Mouse (Mus musculus): ENCODE results near the gene Emc7. TPM values are rescaled to one million over a fixed set of nuclear protein-coding genes. Genes with fewer than 3 reads are reported as not detected.
A peak's percentile ranks its signal among the peaks of the same experiment; 100 is the strongest.

The Emc7 gene
- total and polyA plus RNA-seq, 3 experiments, result 1.8 to 15.0 (median 11.9) TPM

- DNase-seq (ENCODE audit: low spot score), result peak; percentile 86
- no peaks in the 10 kb centered on the region for H3K27me3 ChIP-seq (ENCODE audit: insufficient read depth, low read length)
- no peak for TF ChIP-seq GATA2 (IDR thresholded peaks at IDR 0.05; ENCODE audit: borderline replicate concordance, low read depth, low read length)
- no peak for TF ChIP-seq TAL1 (conservative IDR thresholded peaks at IDR 0.05; ENCODE audit: low read depth, low read length)
- no peak for TF ChIP-seq GATA1 (IDR thresholded peaks at IDR 0.05; ENCODE audit: borderline replicate concordance, low read length)
- no peak for TF ChIP-seq POLR2AphosphoS5 (IDR thresholded peaks at IDR 0.05; ENCODE audit: insufficient replicate concordance, low read depth, low read length)
- no peak for TF ChIP-seq CTCF (IDR thresholded peaks at IDR 0.05; ENCODE audit: low read depth, low read length)
- ATAC-seq (ENCODE audit: extremely low read depth, insufficient number of reproducible peaks, low FRiP score, poor library complexity, severe bottlenecking), result peak; percentile 64
- H3K4me3 ChIP-seq (ENCODE audit: low read depth, low read length), result peak within 1 kb of the TSS; percentile 78
- H3K4me1 ChIP-seq (ENCODE audit: insufficient read depth, low read depth, low read length), result peaks cover 38% of the 10 kb centered on the region
- no peaks in the 10 kb centered on the region for H3K9me3 ChIP-seq (replicated peaks)
- peaks cover 7% of the 10 kb centered on the region for H3K36me3 ChIP-seq (replicated peaks)
These were observed 38.2 kb downstream of the Emc7 start, which contains the start of gene Aven for GRCm38 (mm10) chr2:112492856-112493538. Gene Aven, plus strand, starts transcription at chr2:112492964.

- H3K4me3 ChIP-seq (ENCODE audit: low read depth, low read length), result peak overlapping the region; percentile 78
- DNase-seq (ENCODE audit: low spot score), result no peak
- peaks cover 8% of the 10 kb centered on the region for H3K36me3 ChIP-seq (replicated peaks)
- ATAC-seq (ENCODE audit: extremely low read depth, insufficient number of reproducible peaks, low FRiP score, poor library complexity, severe bottlenecking), result no peak; the same call in 1 of the 2 replicates
- TF ChIP-seq GATA2 (IDR thresholded peaks at IDR 0.05; ENCODE audit: borderline replicate concordance, low read depth, low read length), result no peak
- no peak for TF ChIP-seq TAL1 (conservative IDR thresholded peaks at IDR 0.05; ENCODE audit: low read depth, low read length)
- no peak for TF ChIP-seq POLR2AphosphoS5 (IDR thresholded peaks at IDR 0.05; ENCODE audit: insufficient replicate concordance, low read depth, low read length)
- no peaks in the 10 kb centered on the region for H3K9me3 ChIP-seq (replicated peaks)
- H3K4me1 ChIP-seq (ENCODE audit: insufficient read depth, low read depth, low read length), result peaks cover 42% of the 10 kb centered on the region
- H3K27me3 ChIP-seq (ENCODE audit: insufficient read depth, low read length), result no peaks in the 10 kb centered on the region
These were observed 38.9 kb downstream of the Emc7 start for GRCm38 (mm10) chr2:112493539-112494260.

GRCm38 (mm10) chr2:112497851-112498250 is 43.1 kb downstream of the Emc7 start:
- H3K4me1 ChIP-seq (ENCODE audit: insufficient read depth, low read depth, low read length), result peaks cover 51% of the 10 kb centered on the region
- TF ChIP-seq GATA1 (IDR thresholded peaks at IDR 0.05; ENCODE audit: borderline replicate concordance, low read length), result no peak
- ATAC-seq (ENCODE audit: extremely low read depth, insufficient number of reproducible peaks, low FRiP score, poor library complexity, severe bottlenecking), result no peak
- no peak overlapping the region for H3K4me3 ChIP-seq (ENCODE audit: low read depth, low read length)
- peaks cover 15% of the 10 kb centered on the region for H3K36me3 ChIP-seq (replicated peaks)
- DNase-seq (ENCODE audit: low spot score), result no peak
- no peaks in the 10 kb centered on the region for H3K9me3 ChIP-seq (replicated peaks)
- no peaks in the 10 kb centered on the region for H3K27me3 ChIP-seq (ENCODE audit: insufficient read depth, low read length)

- peaks cover 57% of the 10 kb centered on the region for H3K4me1 ChIP-seq (ENCODE audit: insufficient read depth, low read depth, low read length)
- H3K9me3 ChIP-seq (replicated peaks), result no peaks in the 10 kb centered on the region
- TF ChIP-seq GATA2 (IDR thresholded peaks at IDR 0.05; ENCODE audit: borderline replicate concordance, low read depth, low read length) (no peak), TAL1 (conservative IDR thresholded peaks at IDR 0.05; ENCODE audit: low read depth, low read length) (no peak), GATA1 (IDR thresholded peaks at IDR 0.05; ENCODE audit: borderline replicate concordance, low read length) (no peak), CTCF (IDR thresholded peaks at IDR 0.05; ENCODE audit: low read depth, low read length) (no peak), POLR2AphosphoS5 (IDR thresholded peaks at IDR 0.05; ENCODE audit: insufficient replicate concordance, low read depth, low read length) (no peak)
- peak overlapping the region; percentile 33; the same call in 1 of the 2 replicates for H3K4me3 ChIP-seq (ENCODE audit: low read depth, low read length)
- DNase-seq (ENCODE audit: low spot score) (peak; percentile 66), ATAC-seq (ENCODE audit: extremely low read depth, insufficient number of reproducible peaks, low FRiP score, poor library complexity, severe bottlenecking) (peak; percentile 95)
- no peaks in the 10 kb centered on the region for H3K27me3 ChIP-seq (ENCODE audit: insufficient read depth, low read length)
- peaks cover 27% of the 10 kb centered on the region for H3K36me3 ChIP-seq (replicated peaks)
These were observed 46.4 kb downstream of the Emc7 start for GRCm38 (mm10) chr2:112501209-112501608.

- Histone ChIP-seq H3K4me1 (ENCODE audit: insufficient read depth, low read depth, low read length) (peaks cover 66% of the 10 kb centered on the region), H3K27me3 (ENCODE audit: insufficient read depth, low read length) (no peaks in the 10 kb centered on the region), H3K36me3 (replicated peaks) (peaks cover 19% of the 10 kb centered on the region), H3K9me3 (replicated peaks) (no peaks in the 10 kb centered on the region), H3K4me3 (ENCODE audit: low read depth, low read length) (no peak overlapping the region)
- DNase-seq (ENCODE audit: low spot score) (no peak), ATAC-seq (ENCODE audit: extremely low read depth, insufficient number of reproducible peaks, low FRiP score, poor library complexity, severe bottlenecking) (no peak)
- TF ChIP-seq GATA2 (IDR thresholded peaks at IDR 0.05; ENCODE audit: borderline replicate concordance, low read depth, low read length) (no peak), TAL1 (conservative IDR thresholded peaks at IDR 0.05; ENCODE audit: low read depth, low read length) (no peak), CTCF (IDR thresholded peaks at IDR 0.05; ENCODE audit: low read depth, low read length) (no peak), GATA1 (IDR thresholded peaks at IDR 0.05; ENCODE audit: borderline replicate concordance, low read length) (no peak), POLR2AphosphoS5 (IDR thresholded peaks at IDR 0.05; ENCODE audit: insufficient replicate concordance, low read depth, low read length) (no peak)
These were observed 49.2 kb downstream of the Emc7 start for GRCm38 (mm10) chr2:112503978-112504377.

GRCm38 (mm10) chr2:112506841-112507435 is 52.1 kb downstream of the Emc7 start:
- DNase-seq (ENCODE audit: low spot score) (no peak), ATAC-seq (ENCODE audit: extremely low read depth, insufficient number of reproducible peaks, low FRiP score, poor library complexity, severe bottlenecking) (no peak)
- no peak for TF ChIP-seq GATA2 (IDR thresholded peaks at IDR 0.05; ENCODE audit: borderline replicate concordance, low read depth, low read length)
- TF ChIP-seq CTCF (IDR thresholded peaks at IDR 0.05; ENCODE audit: low read depth, low read length), result no peak
- TF ChIP-seq TAL1 (conservative IDR thresholded peaks at IDR 0.05; ENCODE audit: low read depth, low read length), result no peak
- H3K36me3 ChIP-seq (replicated peaks), result peaks cover 16% of the 10 kb centered on the region
- H3K4me3 ChIP-seq (ENCODE audit: low read depth, low read length), result no peak overlapping the region
- H3K27me3 ChIP-seq (ENCODE audit: insufficient read depth, low read length), result no peaks in the 10 kb centered on the region
- H3K9me3 ChIP-seq (replicated peaks), result no peaks in the 10 kb centered on the region
- peaks cover 62% of the 10 kb centered on the region for H3K4me1 ChIP-seq (ENCODE audit: insufficient read depth, low read depth, low read length)
